Mouse (Mus musculus) thymus, postnatal 10 days (tissue): ENCODE measurements around the gene Cdc42.

Experiments used
- DNase-seq, 2 experiments: peaks; one replicate each; pipeline ENCODE4 v3.0.0; 2021; ENCODE audit warnings: low spot score in 2 of 2

The Cdc42 gene

GRCm38 (mm10) chr4:137316027-137316770 is 41.3 kb downstream of the Cdc42 start:
- no peak for DNase-seq

- DNase-seq = no peak
Observed at GRCm38 (mm10) chr4:137315061-137315460, 42.5 kb downstream of the Cdc42 start.

- no peak for DNase-seq
Observed at GRCm38 (mm10) chr4:137314561-137314960, 43.0 kb downstream of the Cdc42 start.

- DNase-seq = no peak
Observed at GRCm38 (mm10) chr4:137313511-137313910, 44.0 kb downstream of the Cdc42 start.

- DNase-seq = peak in 1 of 2 experiments; percentile 29
Observed at GRCm38 (mm10) chr4:137308377-137308776, 49.1 kb downstream of the Cdc42 start.

- no peak for DNase-seq
Observed at GRCm38 (mm10) chr4:137306991-137307706, 50.4 kb downstream of the Cdc42 start.

GRCm38 (mm10) chr4:137306577-137306888 is 51.0 kb downstream of the Cdc42 start:
- no peak for DNase-seq

GRCm38 (mm10) chr4:137305831-137306576 is 51.5 kb downstream of the Cdc42 start:
- no peak for DNase-seq

- DNase-seq = no peak
Observed at GRCm38 (mm10) chr4:137305066-137305465, 52.5 kb downstream of the Cdc42 start.

GRCm38 (mm10) chr4:137304106-137304505 is 53.4 kb downstream of the Cdc42 start:
- DNase-seq = no peak

- DNase-seq = no peak
Observed at GRCm38 (mm10) chr4:137301635-137302034, 55.9 kb downstream of the Cdc42 start.

GRCm38 (mm10) chr4:137300227-137300626 is 57.3 kb downstream of the Cdc42 start:
- no peak for DNase-seq

GRCm38 (mm10) chr4:137298406-137298805 is 59.1 kb downstream of the Cdc42 start:
- DNase-seq = no peak

- no peak for DNase-seq
Observed at GRCm38 (mm10) chr4:137297611-137298010, 59.9 kb downstream of the Cdc42 start.

- DNase-seq = no peak
Observed at GRCm38 (mm10) chr4:137294951-137295350, 62.6 kb downstream of the Cdc42 start.

GRCm38 (mm10) chr4:137294474-137294873 is 63.0 kb downstream of the Cdc42 start:
- no peak for DNase-seq

GRCm38 (mm10) chr4:137294032-137294431 is 63.5 kb downstream of the Cdc42 start:
- no peak for DNase-seq

- DNase-seq = no peak
Observed at GRCm38 (mm10) chr4:137292625-137293024, 64.9 kb downstream of the Cdc42 start.

GRCm38 (mm10) chr4:137290250-137290649 is 67.3 kb downstream of the Cdc42 start:
- DNase-seq = no peak

- no peak for DNase-seq
Observed at GRCm38 (mm10) chr4:137289701-137290100, 67.8 kb downstream of the Cdc42 start.

- DNase-seq = peak in 1 of 2 experiments; percentile 51
Observed at GRCm38 (mm10) chr4:137287818-137288217, 69.7 kb downstream of the Cdc42 start.

GRCm38 (mm10) chr4:137287206-137287605 is 70.3 kb downstream of the Cdc42 start:
- DNase-seq = no peak

- no peak for DNase-seq
Observed at GRCm38 (mm10) chr4:137286662-137286953, 70.9 kb downstream of the Cdc42 start.
